Mouse (Mus musculus): ENCODE measurements around the gene Mcu. TPM values are rescaled to one million over a fixed set of nuclear protein-coding genes. Genes with fewer than 3 reads are reported as not detected.
A peak's percentile ranks its signal among the peaks of the same experiment; 100 is the strongest.

Mcu gene
- 14.3 and 14.6 TPM in 2 replicates for polyA plus RNA-seq (2016; fragmentation: Nextera tagmentation; extraction: Ambion mirVana)

DNA sequence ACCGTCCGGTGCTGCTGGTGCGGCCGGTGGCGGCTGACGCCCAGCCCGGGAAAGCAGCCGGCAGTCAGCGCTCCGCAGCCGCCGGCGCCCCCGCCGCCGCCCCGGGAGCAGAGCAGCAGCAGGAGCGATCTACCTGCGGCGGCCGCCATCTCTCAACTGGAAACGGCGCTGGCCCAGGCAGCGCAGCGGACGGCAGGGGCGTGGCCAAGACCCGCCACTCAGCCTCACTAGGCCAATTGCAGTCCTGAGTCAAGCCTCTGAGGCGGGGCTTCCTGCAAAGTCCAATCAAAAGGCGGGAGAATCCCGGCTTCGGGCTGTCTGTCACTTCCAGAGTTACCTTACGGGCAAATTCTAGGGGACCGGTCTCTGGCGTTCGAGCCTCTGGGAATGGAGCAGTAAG is at the start of gene Mcu:
Mcu (minus strand) TSS at position 171 of the 400 bp plus-strand sequence.
- H3K4me2 ChIP-seq: peak within 1 kb of the TSS; percentile 97
- H3K9me3 ChIP-seq (replicated peaks): no peaks in the 10 kb centered on the region
- peak within 1 kb of the TSS; percentile 93 for H3K9ac ChIP-seq
- peak; percentile 99 for ATAC-seq
- peak within 1 kb of the TSS; percentile 89 for H3K4me3 ChIP-seq
- H3K36me3 ChIP-seq: no peaks in the 10 kb centered on the region
- peak within 1 kb of the TSS; percentile 84 for H3K27ac ChIP-seq
- WGBS (ENCODE audit: insufficient replicate concordance): under 1% methylated on average over 36 of the region's 36 CpGs
- H3K27me3 ChIP-seq (replicated peaks): no peaks in the 10 kb centered on the region; the same call in 1 of the 2 replicates
- peaks cover 30% of the 10 kb centered on the region for H3K4me1 ChIP-seq

DNA sequence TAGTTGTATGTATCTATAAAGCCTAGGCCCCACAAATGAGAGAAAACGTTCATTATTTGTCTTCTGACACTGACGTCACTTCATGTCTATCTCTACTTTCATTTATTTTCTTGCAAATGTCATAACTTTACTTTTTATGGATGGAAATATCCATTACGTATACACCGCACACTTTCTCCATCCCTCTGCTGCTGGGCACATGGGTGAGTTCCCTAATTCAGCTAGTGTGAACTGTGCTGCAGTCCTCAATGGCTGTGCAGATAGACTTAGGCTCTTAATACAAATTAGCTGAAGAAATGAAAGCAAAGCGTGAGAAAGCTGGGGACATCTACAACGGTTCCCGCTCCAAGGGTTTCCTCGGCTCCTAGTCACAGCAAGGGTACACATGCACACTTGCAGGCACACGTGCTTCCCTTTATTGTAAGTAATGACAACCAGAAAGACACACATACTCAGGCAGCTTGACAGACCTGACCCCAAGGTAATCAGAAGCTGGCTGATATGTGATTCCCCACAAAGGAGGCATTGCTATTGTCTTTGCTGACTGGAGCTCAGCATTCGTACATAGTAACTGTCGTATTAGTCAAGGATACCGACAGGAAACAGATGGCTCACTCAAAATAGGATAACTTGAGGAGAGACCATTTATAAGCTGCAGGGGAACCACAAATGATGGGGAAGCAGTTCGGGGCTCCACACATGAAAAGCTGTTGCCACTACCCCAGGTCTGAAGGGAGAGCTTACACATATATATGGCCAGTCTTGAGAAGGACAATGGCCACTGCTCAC is 49.2 kb upstream of the Mcu start:
- ATAC-seq: 0 out of 2 replicates have a peak, but pooled peaks have one; percentile 8
- H3K4me3 ChIP-seq: no peak overlapping the region

DNA sequence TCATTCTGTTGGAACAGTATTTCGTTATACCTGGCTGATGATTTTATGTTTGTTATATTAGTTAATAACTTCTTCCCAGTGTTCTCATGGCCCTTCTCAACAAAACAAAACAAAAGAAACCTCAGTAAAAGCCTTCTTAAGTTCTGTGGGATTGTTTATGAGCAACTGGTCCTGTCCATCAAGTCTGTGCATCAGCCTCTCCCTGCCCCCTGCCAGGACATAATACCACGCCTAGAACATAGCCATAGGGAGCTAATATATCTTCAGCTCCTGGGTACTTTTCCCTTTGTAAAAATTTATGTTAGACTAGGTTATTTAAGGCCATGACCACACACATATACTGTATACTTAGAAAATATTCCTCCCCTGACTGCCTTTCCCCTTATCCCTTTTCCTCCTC is 48.3 kb upstream of the Mcu start:
- Histone ChIP-seq H3K4me3 (no peak overlapping the region), H3K4me1 (peaks cover 5% of the 10 kb centered on the region; the same call in 1 of the 2 replicates), H3K36me3 (no peaks in the 10 kb centered on the region), H3K27ac (no peak overlapping the region), H3K27me3 (replicated peaks) (no peaks in the 10 kb centered on the region), H3K9ac (no peak overlapping the region), H3K9me3 (replicated peaks) (no peaks in the 10 kb centered on the region), H3K4me2 (no peak overlapping the region)
- no peak for ATAC-seq
- WGBS (ENCODE audit: insufficient replicate concordance): 70% methylated on average over 2 of the region's 2 CpGs

More for the DNA sequence above, 49.2 kb upstream of the Mcu start:
- H3K4me2 ChIP-seq: no peak overlapping the region
- H3K36me3 ChIP-seq: no peaks in the 10 kb centered on the region
- 33% methylated on average over 13 of the region's 13 CpGs for WGBS (ENCODE audit: insufficient replicate concordance)
- H3K9me3 ChIP-seq (replicated peaks): no peaks in the 10 kb centered on the region
- H3K27me3 ChIP-seq (replicated peaks): no peaks in the 10 kb centered on the region
- H3K9ac ChIP-seq: no peak overlapping the region
- H3K4me1 ChIP-seq: peaks cover 5% of the 10 kb centered on the region; the same call in 1 of the 2 replicates
- no peak overlapping the region for H3K27ac ChIP-seq

DNA sequence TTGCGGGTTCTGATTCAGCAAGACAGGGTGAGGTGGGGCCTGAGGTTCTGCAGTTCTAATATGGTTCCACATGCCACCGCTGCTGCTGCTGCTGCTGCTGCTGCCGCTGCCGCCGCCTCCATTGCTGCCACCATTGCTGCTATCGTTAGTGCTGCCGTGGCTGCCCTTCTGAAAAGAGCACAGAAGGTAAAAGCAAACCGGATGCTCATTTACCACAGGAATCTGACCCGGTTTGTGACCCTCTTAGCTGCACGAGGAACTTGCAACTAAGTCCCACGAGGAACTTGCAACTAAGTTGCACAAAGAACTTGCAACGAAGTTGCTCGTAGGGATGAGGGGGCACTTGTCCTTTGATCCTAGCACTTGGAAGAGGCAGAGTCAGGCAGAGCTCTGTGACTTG is 40.3 kb upstream of the Mcu start:
- no peak overlapping the region for H3K9ac ChIP-seq

DNA sequence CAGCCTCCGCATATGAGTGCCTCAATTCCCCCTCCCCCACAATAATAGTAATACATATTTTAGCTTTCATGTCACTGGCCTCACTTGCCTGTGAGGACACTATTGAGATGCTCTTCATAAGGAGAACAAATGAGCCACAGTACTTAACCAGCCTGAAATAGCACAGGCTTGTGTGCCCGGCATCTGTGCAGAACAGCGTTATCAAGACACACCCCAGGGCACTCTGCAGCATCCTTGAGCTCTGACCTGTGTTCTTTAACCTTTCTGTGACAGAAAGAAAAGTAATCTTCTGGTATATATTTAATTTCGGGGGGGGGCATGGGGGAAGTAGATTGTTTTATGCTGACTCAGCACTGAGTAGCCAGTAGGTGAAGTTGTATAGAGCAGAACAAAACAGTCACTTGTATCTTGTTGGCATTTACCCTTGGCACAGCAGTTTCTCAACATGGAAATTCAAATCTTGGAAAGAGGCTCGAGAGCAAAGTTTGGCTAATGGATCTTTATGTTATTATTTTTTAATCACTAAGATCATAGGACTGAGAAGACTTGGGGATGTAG is 30.4 kb upstream of the Mcu start:
- Histone ChIP-seq H3K4me2 (no peak overlapping the region), H3K36me3 (no peaks in the 10 kb centered on the region), H3K27ac (no peak overlapping the region), H3K9me3 (replicated peaks) (no peaks in the 10 kb centered on the region), H3K4me1 (peaks cover 23% of the 10 kb centered on the region), H3K27me3 (replicated peaks) (no peaks in the 10 kb centered on the region), H3K9ac (no peak overlapping the region), H3K4me3 (no peak overlapping the region)
- WGBS (ENCODE audit: insufficient replicate concordance): 71% methylated on average over 5 of the region's 5 CpGs
- no peak for ATAC-seq

More for the DNA sequence above, 40.3 kb upstream of the Mcu start:
- Histone ChIP-seq H3K4me1 (no peaks in the 10 kb centered on the region), H3K27ac (no peak overlapping the region), H3K4me2 (no peak overlapping the region), H3K9me3 (replicated peaks) (no peaks in the 10 kb centered on the region), H3K27me3 (replicated peaks) (no peaks in the 10 kb centered on the region), H3K4me3 (no peak overlapping the region), H3K36me3 (no peaks in the 10 kb centered on the region)
- ATAC-seq: no peak
- 44% methylated on average over 13 of the region's 13 CpGs for WGBS (ENCODE audit: insufficient replicate concordance)

- WGBS (ENCODE audit: insufficient replicate concordance): 9% methylated on average over 4 of the region's 4 CpGs
- Histone ChIP-seq H3K9me3 (replicated peaks) (no peaks in the 10 kb centered on the region), H3K36me3 (no peaks in the 10 kb centered on the region), H3K4me2 (0 out of 2 replicates have a peak overlapping the region, but pooled peaks have one; percentile 3), H3K27me3 (replicated peaks) (no peaks in the 10 kb centered on the region), H3K4me1 (peaks cover 23% of the 10 kb centered on the region), H3K9ac (no peak overlapping the region), H3K4me3 (no peak overlapping the region), H3K27ac (no peak overlapping the region)
- ATAC-seq: no peak
Measured at GRCm38 (mm10) chr10:59645153-59645552, 28.7 kb upstream of the Mcu start.

DNA sequence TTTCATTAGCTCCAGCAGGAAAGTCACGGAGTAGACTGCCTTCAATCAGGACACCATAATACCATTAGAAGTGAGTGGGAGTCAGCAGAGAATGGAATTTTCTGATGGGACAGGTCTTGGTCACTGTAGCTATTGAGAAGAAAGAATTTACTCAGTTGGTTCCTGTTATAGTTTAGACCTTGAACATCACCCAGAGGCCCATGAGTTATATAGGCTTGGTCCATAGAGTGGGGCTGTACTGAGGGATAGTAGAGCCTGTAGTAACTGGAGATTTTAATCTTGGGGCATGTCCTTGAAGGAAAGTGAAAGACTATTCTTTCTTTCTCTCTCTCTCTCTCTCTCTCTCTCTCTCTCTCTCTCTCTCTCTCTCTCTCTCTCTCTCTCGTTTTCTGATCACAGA is 28.2 kb upstream of the Mcu start:
- no peak for ATAC-seq
- no peak overlapping the region for H3K27ac ChIP-seq
- WGBS (ENCODE audit: insufficient replicate concordance): 50% methylated on average over 2 of the region's 2 CpGs

GRCm38 (mm10) chr10:59643645-59644044 is 27.2 kb upstream of the Mcu start:
- no peak for ATAC-seq
- no peaks in the 10 kb centered on the region for H3K27me3 ChIP-seq (replicated peaks)

More for the DNA sequence above, 28.2 kb upstream of the Mcu start:
- Histone ChIP-seq H3K9ac (no peak overlapping the region), H3K4me2 (no peak overlapping the region), H3K9me3 (replicated peaks) (no peaks in the 10 kb centered on the region), H3K4me3 (no peak overlapping the region), H3K36me3 (no peaks in the 10 kb centered on the region), H3K27me3 (replicated peaks) (no peaks in the 10 kb centered on the region), H3K4me1 (peaks cover 23% of the 10 kb centered on the region)

GRCm38 (mm10) chr10:59642659-59643377 is 26.3 kb upstream of the Mcu start:
- H3K4me2 ChIP-seq: no peak overlapping the region
- no peak overlapping the region for H3K27ac ChIP-seq
- ATAC-seq: no peak
- H3K9me3 ChIP-seq (replicated peaks): no peaks in the 10 kb centered on the region
- peaks cover 23% of the 10 kb centered on the region for H3K4me1 ChIP-seq
- H3K9ac ChIP-seq: no peak overlapping the region
- H3K27me3 ChIP-seq (replicated peaks): no peaks in the 10 kb centered on the region
- H3K36me3 ChIP-seq: no peaks in the 10 kb centered on the region
- 36% methylated on average over 8 of the region's 8 CpGs for WGBS (ENCODE audit: insufficient replicate concordance)
- H3K4me3 ChIP-seq: no peak overlapping the region

More at GRCm38 (mm10) chr10:59643645-59644044, 27.2 kb upstream of the Mcu start:
- Histone ChIP-seq H3K4me2 (no peak overlapping the region), H3K27ac (no peak overlapping the region), H3K4me1 (peaks cover 23% of the 10 kb centered on the region), H3K36me3 (no peaks in the 10 kb centered on the region), H3K9ac (no peak overlapping the region), H3K9me3 (replicated peaks) (no peaks in the 10 kb centered on the region), H3K4me3 (no peak overlapping the region)
- WGBS (ENCODE audit: insufficient replicate concordance): 53% methylated on average over 9 of the region's 9 CpGs

DNA sequence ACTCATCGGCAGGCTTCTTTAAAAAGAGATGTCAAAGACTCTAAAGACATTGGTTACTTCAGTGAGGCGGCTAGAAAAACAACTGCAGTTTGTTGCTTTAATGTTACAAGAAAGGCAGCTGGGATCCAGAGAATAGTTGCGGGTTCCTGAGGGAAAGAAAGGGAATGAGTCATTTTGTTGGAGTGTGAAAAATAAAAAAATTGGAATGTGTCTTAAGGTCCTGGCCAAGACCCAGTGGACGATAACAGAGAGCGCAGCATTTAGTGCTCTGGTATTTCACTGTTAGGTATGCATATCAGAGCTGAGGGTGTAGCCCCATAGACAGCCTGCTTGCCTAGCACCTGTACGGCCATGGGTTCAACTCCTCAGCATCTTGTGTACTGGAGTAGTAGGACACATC is 22.1 kb upstream of the Mcu start:
- no peak for ATAC-seq
- Histone ChIP-seq H3K4me1 (peaks cover 12% of the 10 kb centered on the region; the same call in 1 of the 2 replicates), H3K4me3 (no peak overlapping the region), H3K27me3 (replicated peaks) (no peaks in the 10 kb centered on the region), H3K27ac (no peak overlapping the region), H3K9ac (no peak overlapping the region), H3K4me2 (no peak overlapping the region), H3K9me3 (replicated peaks) (no peaks in the 10 kb centered on the region), H3K36me3 (no peaks in the 10 kb centered on the region)
- WGBS (ENCODE audit: insufficient replicate concordance): 77% methylated on average over 6 of the region's 6 CpGs

- Histone ChIP-seq H3K27ac (no peak overlapping the region), H3K36me3 (no peaks in the 10 kb centered on the region)
- WGBS (ENCODE audit: insufficient replicate concordance): 67% methylated on average over 7 of the region's 7 CpGs
Measured at GRCm38 (mm10) chr10:59637596-59638124, 21.2 kb upstream of the Mcu start.

More at GRCm38 (mm10) chr10:59637596-59638124, 21.2 kb upstream of the Mcu start:
- no peaks in the 10 kb centered on the region for H3K27me3 ChIP-seq (replicated peaks)
- H3K4me1 ChIP-seq: 0 out of 2 replicates have a peak, but pooled peaks cover 3% of the 10 kb centered on the region
- no peaks in the 10 kb centered on the region for H3K9me3 ChIP-seq (replicated peaks)
- no peak for ATAC-seq
- H3K4me2 ChIP-seq: no peak overlapping the region
- H3K4me3 ChIP-seq: no peak overlapping the region
- H3K9ac ChIP-seq: no peak overlapping the region

Measured in liver, embryonic 12.5 days (tissue).